Mouse (Mus musculus): ENCODE data around the gene Rreb1. TPM values are rescaled to one million over a fixed set of nuclear protein-coding genes. Genes with fewer than 3 reads are reported as not detected.
"Not testable (repeated sequence)": the region's sequence is repeated elsewhere in the genome, so short reads cannot be mapped to it uniquely, and the experiment has no call there.

Gene Rreb1
- polyA plus RNA-seq, 1 experiment = 31.5 TPM

GRCm38 (mm10) chr13:37833500-37833899 lies 55.3 kb downstream of the Rreb1 start:
- H3K9ac ChIP-seq (ENCODE audit: low read depth, poor library complexity, severe bottlenecking) = 0 out of 2 replicates have a peak overlapping the region, but pooled peaks have one; percentile 18
- TF ChIP-seq EP300 (IDR thresholded peaks at IDR 0.05; ENCODE audit: insufficient read depth, low read depth, low read length) (no peak), CTCF (IDR thresholded peaks at IDR 0.05; ENCODE audit: low read depth, low read length) (no peak), POLR2A (IDR thresholded peaks at IDR 0.05; ENCODE audit: insufficient read depth, low read length) (no peak)
- no peak overlapping the region for H3K27ac ChIP-seq (ENCODE audit: insufficient read depth, low read length)
- no peaks in the 10 kb centered on the region for H3K27me3 ChIP-seq (ENCODE audit: control insufficient read depth, insufficient read depth, low read length, poor library complexity, severe bottlenecking)
- H3K4me1 ChIP-seq (ENCODE audit: control insufficient read depth, insufficient read depth, low read length) = peaks cover 18% of the 10 kb centered on the region
- H3K4me3 ChIP-seq (ENCODE audit: low read depth, low read length) = no peak overlapping the region
- H3K36me3 ChIP-seq (ENCODE audit: control insufficient read depth, insufficient read depth, low read length, poor library complexity, severe bottlenecking) = no peaks in the 10 kb centered on the region
- no peaks in the 10 kb centered on the region for H3K9me3 ChIP-seq (replicated peaks; ENCODE audit: control insufficient read depth, insufficient read depth, low read length, poor library complexity, severe bottlenecking)

- Histone ChIP-seq H3K4me1 (ENCODE audit: control insufficient read depth, insufficient read depth, low read length) (peaks cover 19% of the 10 kb centered on the region), H3K27me3 (ENCODE audit: control insufficient read depth, insufficient read depth, low read length, poor library complexity, severe bottlenecking) (no peaks in the 10 kb centered on the region), H3K27ac (ENCODE audit: insufficient read depth, low read length) (0 out of 2 replicates have a peak overlapping the region, but pooled peaks have one; percentile 37), H3K9me3 (replicated peaks; ENCODE audit: control insufficient read depth, insufficient read depth, low read length, poor library complexity, severe bottlenecking) (no peaks in the 10 kb centered on the region), H3K9ac (ENCODE audit: low read depth, poor library complexity, severe bottlenecking) (no peak overlapping the region), H3K4me3 (ENCODE audit: low read depth, low read length) (no peak overlapping the region), H3K36me3 (ENCODE audit: control insufficient read depth, insufficient read depth, low read length, poor library complexity, severe bottlenecking) (no peaks in the 10 kb centered on the region)
- TF ChIP-seq CTCF (IDR thresholded peaks at IDR 0.05; ENCODE audit: low read depth, low read length) = no peak
- no peak for TF ChIP-seq POLR2A (IDR thresholded peaks at IDR 0.05; ENCODE audit: insufficient read depth, low read length)
- TF ChIP-seq EP300 (IDR thresholded peaks at IDR 0.05; ENCODE audit: insufficient read depth, low read depth, low read length) = no peak
Measured at GRCm38 (mm10) chr13:37835296-37835695, 57.1 kb downstream of the Rreb1 start.

- H3K27ac ChIP-seq (ENCODE audit: insufficient read depth, low read length); H3K36me3 ChIP-seq (ENCODE audit: control insufficient read depth, insufficient read depth, low read length, poor library complexity, severe bottlenecking); H3K9me3 ChIP-seq (replicated peaks; ENCODE audit: control insufficient read depth, insufficient read depth, low read length, poor library complexity, severe bottlenecking); H3K9ac ChIP-seq (ENCODE audit: low read depth, poor library complexity, severe bottlenecking); H3K4me3 ChIP-seq (ENCODE audit: low read depth, low read length); H3K27me3 ChIP-seq (ENCODE audit: control insufficient read depth, insufficient read depth, low read length, poor library complexity, severe bottlenecking): not testable (repeated sequence)
- H3K4me1 ChIP-seq (ENCODE audit: control insufficient read depth, insufficient read depth, low read length) = peaks cover 17% of the 10 kb centered on the region
Measured at GRCm38 (mm10) chr13:37835811-37836210, 57.6 kb downstream of the Rreb1 start.

GRCm38 (mm10) chr13:37837372-37837771 lies 59.2 kb downstream of the Rreb1 start:
- Histone ChIP-seq H3K36me3 (ENCODE audit: control insufficient read depth, insufficient read depth, low read length, poor library complexity, severe bottlenecking) (no peaks in the 10 kb centered on the region), H3K4me3 (ENCODE audit: low read depth, low read length) (no peak overlapping the region), H3K27ac (ENCODE audit: insufficient read depth, low read length) (peak overlapping the region; percentile 88), H3K9me3 (replicated peaks; ENCODE audit: control insufficient read depth, insufficient read depth, low read length, poor library complexity, severe bottlenecking) (no peaks in the 10 kb centered on the region), H3K4me1 (ENCODE audit: control insufficient read depth, insufficient read depth, low read length) (peaks cover 11% of the 10 kb centered on the region), H3K9ac (ENCODE audit: low read depth, poor library complexity, severe bottlenecking) (no peak overlapping the region), H3K27me3 (ENCODE audit: control insufficient read depth, insufficient read depth, low read length, poor library complexity, severe bottlenecking) (no peaks in the 10 kb centered on the region)
- TF ChIP-seq CTCF (IDR thresholded peaks at IDR 0.05; ENCODE audit: low read depth, low read length) = no peak
- peak; percentile 69; the same call in 1 of the 2 replicates for TF ChIP-seq EP300 (IDR thresholded peaks at IDR 0.05; ENCODE audit: insufficient read depth, low read depth, low read length)
- TF ChIP-seq POLR2A (IDR thresholded peaks at IDR 0.05; ENCODE audit: insufficient read depth, low read length) = no peak

- Histone ChIP-seq H3K9me3 (replicated peaks; ENCODE audit: control insufficient read depth, insufficient read depth, low read length, poor library complexity, severe bottlenecking) (no peaks in the 10 kb centered on the region), H3K9ac (ENCODE audit: low read depth, poor library complexity, severe bottlenecking) (0 out of 2 replicates have a peak overlapping the region, but pooled peaks have one; percentile 20), H3K27ac (ENCODE audit: insufficient read depth, low read length) (0 out of 2 replicates have a peak overlapping the region, but pooled peaks have one; percentile 39), H3K36me3 (ENCODE audit: control insufficient read depth, insufficient read depth, low read length, poor library complexity, severe bottlenecking) (no peaks in the 10 kb centered on the region), H3K27me3 (ENCODE audit: control insufficient read depth, insufficient read depth, low read length, poor library complexity, severe bottlenecking) (no peaks in the 10 kb centered on the region), H3K4me3 (ENCODE audit: low read depth, low read length) (peak overlapping the region; percentile 21), H3K4me1 (ENCODE audit: control insufficient read depth, insufficient read depth, low read length) (peaks cover 5% of the 10 kb centered on the region)
- no peak for TF ChIP-seq EP300 (IDR thresholded peaks at IDR 0.05; ENCODE audit: insufficient read depth, low read depth, low read length)
- no peak for TF ChIP-seq POLR2A (IDR thresholded peaks at IDR 0.05; ENCODE audit: insufficient read depth, low read length)
- no peak for TF ChIP-seq CTCF (IDR thresholded peaks at IDR 0.05; ENCODE audit: low read depth, low read length)
Measured at GRCm38 (mm10) chr13:37838260-37839183, 60.3 kb downstream of the Rreb1 start.

- no peak overlapping the region for H3K4me3 ChIP-seq (ENCODE audit: low read depth, low read length)
- H3K27me3 ChIP-seq (ENCODE audit: control insufficient read depth, insufficient read depth, low read length, poor library complexity, severe bottlenecking) = no peaks in the 10 kb centered on the region
- H3K9ac ChIP-seq (ENCODE audit: low read depth, poor library complexity, severe bottlenecking) = no peak overlapping the region
- TF ChIP-seq EP300 (IDR thresholded peaks at IDR 0.05; ENCODE audit: insufficient read depth, low read depth, low read length) (no peak), POLR2A (IDR thresholded peaks at IDR 0.05; ENCODE audit: insufficient read depth, low read length) (no peak), CTCF (IDR thresholded peaks at IDR 0.05; ENCODE audit: low read depth, low read length) (no peak)
- no peaks in the 10 kb centered on the region for H3K9me3 ChIP-seq (replicated peaks; ENCODE audit: control insufficient read depth, insufficient read depth, low read length, poor library complexity, severe bottlenecking)
- peaks cover 7% of the 10 kb centered on the region for H3K4me1 ChIP-seq (ENCODE audit: control insufficient read depth, insufficient read depth, low read length)
- no peaks in the 10 kb centered on the region for H3K36me3 ChIP-seq (ENCODE audit: control insufficient read depth, insufficient read depth, low read length, poor library complexity, severe bottlenecking)
- no peak overlapping the region for H3K27ac ChIP-seq (ENCODE audit: insufficient read depth, low read length)
Measured at GRCm38 (mm10) chr13:37843241-37843640, 65.0 kb downstream of the Rreb1 start.

Measured in ES-Bruce4 (cell line).